Mouse (Mus musculus): ENCODE results near the gene Zkscan2. TPM values are rescaled to one million over a fixed set of nuclear protein-coding genes. Genes with fewer than 3 reads are reported as not detected.

The Zkscan2 gene
- total RNA-seq, 4 experiments from 2014 or later, result 20.9 to 25.5 (median 23.0) TPM

GRCm38 (mm10) chr7:123442079-123442478 is 58.2 kb downstream of the Zkscan2 start:
- DNase-seq (ENCODE audit: low spot score in 2 of 2), result no peak

- no peak for DNase-seq (ENCODE audit: low spot score in 2 of 2)
Observed at GRCm38 (mm10) chr7:123431206-123431605, 69.0 kb downstream of the Zkscan2 start.

GRCm38 (mm10) chr7:123430411-123430705 is 69.9 kb downstream of the Zkscan2 start:
- DNase-seq (ENCODE audit: low spot score in 2 of 2), result no peak

- DNase-seq (ENCODE audit: low spot score in 2 of 2), result no peak
Observed at GRCm38 (mm10) chr7:123429624-123430410, 70.4 kb downstream of the Zkscan2 start.

Other genes starting within 250 kb of the Zkscan2 start
- 10 to 100 TPM; 78.5 to 85.2 (median 82.0) TPM for gene Lcmt1, start 130.7 kb downstream of the Zkscan2 start, total RNA-seq (2022)
- 10 to 100 TPM; 13.8 to 23.7 (median 20.0) TPM for gene Arhgap17, start 130.5 kb downstream of the Zkscan2 start, total RNA-seq (2022)
- gene Aqp8, start 38.2 kb downstream of the Zkscan2 start, total RNA-seq (2022), result not detected